Mouse (Mus musculus) lung, embryonic 16.5 days (tissue): ENCODE results near the gene Dnali1. TPM values are rescaled to one million over a fixed set of nuclear protein-coding genes. Genes with fewer than 3 reads are reported as not detected.

Experiments
- ATAC-seq: fragments of 200-750 bp; cut with Nextera tagmentation; 2 replicates; pipeline ENCODE4 v1.8.0; 2017; ENCODE audit warnings: low read depth, mild to moderate bottlenecking, moderate library complexity
- H3K27ac ChIP-seq: fragments of 300-500 bp; sonication (generic); 2 replicates; pipeline ENCODE4 v1.5.1; 2014; ENCODE audit warnings: mild to moderate bottlenecking, control low read depth, low read length
- H3K27me3 ChIP-seq: fragments of 300-500 bp; sonication (generic); 2 replicates; pipeline ENCODE4 v1.6.1; 2014; ENCODE audit warnings: low read depth, low read length, mixed read lengths; ENCODE audit not compliant: control insufficient read depth, insufficient read depth
- H3K36me3 ChIP-seq: fragments of 300-500 bp; sonication (generic); 2 replicates; pipeline ENCODE4 v1.6.1; 2014; ENCODE audit warnings: low read length; ENCODE audit not compliant: control insufficient read depth, insufficient read depth
- H3K4me1 ChIP-seq: fragments of 300-500 bp; sonication (generic); replicated peaks from 2 replicates; pipeline ENCODE4 v1.6.1; 2014; ENCODE audit warnings: low read length, mixed read lengths; ENCODE audit not compliant: control insufficient read depth, insufficient read depth
- H3K4me2 ChIP-seq: fragments of 300-500 bp; sonication (generic); 2 replicates; pipeline ENCODE4 v1.6.1; 2014; ENCODE audit warnings: low read depth, low read length, control low read depth
- H3K4me3 ChIP-seq: fragments of 300-500 bp; sonication (generic); 2 replicates; pipeline ENCODE4 v1.5.1; 2014; ENCODE audit warnings: mild to moderate bottlenecking, low read length, control low read depth
- H3K9ac ChIP-seq: fragments of 300-500 bp; sonication (generic); 2 replicates; pipeline ENCODE4 v1.6.1; 2014; ENCODE audit warnings: low read length, control low read depth
- H3K9me3 ChIP-seq: fragments of 300-500 bp; sonication (generic); 2 replicates; pipeline ENCODE4 v1.6.1; 2016; ENCODE audit warnings: low read length; ENCODE audit not compliant: control insufficient read depth
- WGBS: fragments of 180-500 bp; shearing (Covaris S2); extraction: QIAGEN DNeasy Blood & Tissue Kit; methylation state at CpG from one replicate; pipeline ENCODE4 v1.1.7; 2014; 5-methylcytosine and 5-hydroxymethylcytosine counted together
- polyA plus RNA-seq: library from polyadenylated mRNA; unstranded; fragments of >200 nt; fragmentation: Nextera tagmentation; extraction: Ambion mirVana; gene quantifications from 2 replicates; pipeline ENCODE4 v1.2.1, GENCODE M21; 2015

The Dnali1 gene
- polyA plus RNA-seq, 1 experiment from 2014 or later = 4.6 TPM

GRCm38 (mm10) chr4:125057273-125057672 is 8.2 kb downstream of the Dnali1 start:
- ATAC-seq = no peak
- no peak overlapping the region for H3K4me2 ChIP-seq
- peaks cover 4% of the 10 kb centered on the region; the same call in 1 of the 2 replicates for H3K4me1 ChIP-seq
- no peak overlapping the region for H3K4me3 ChIP-seq
- no peak overlapping the region for H3K27ac ChIP-seq
- peaks cover 25% of the 10 kb centered on the region for H3K36me3 ChIP-seq
- H3K9ac ChIP-seq = no peak overlapping the region
- H3K27me3 ChIP-seq = no peaks in the 10 kb centered on the region
- 31% methylated on average over 3 of the region's 3 CpGs for WGBS
- no peaks in the 10 kb centered on the region for H3K9me3 ChIP-seq

- no peak overlapping the region for H3K9ac ChIP-seq
- peaks cover 28% of the 10 kb centered on the region for H3K36me3 ChIP-seq
- H3K4me1 ChIP-seq = peaks cover 4% of the 10 kb centered on the region; the same call in 1 of the 2 replicates
- 93% methylated on average over 4 of the region's 4 CpGs for WGBS
- H3K27me3 ChIP-seq = no peaks in the 10 kb centered on the region
- no peak overlapping the region for H3K4me3 ChIP-seq
- ATAC-seq = no peak
- no peak overlapping the region for H3K4me2 ChIP-seq
- no peak overlapping the region for H3K27ac ChIP-seq
- H3K9me3 ChIP-seq = no peaks in the 10 kb centered on the region
Measured at GRCm38 (mm10) chr4:125056476-125056875, 9.0 kb downstream of the Dnali1 start.

- H3K4me3 ChIP-seq = no peak overlapping the region
- H3K36me3 ChIP-seq = peaks cover 30% of the 10 kb centered on the region
- H3K27me3 ChIP-seq = no peaks in the 10 kb centered on the region
- WGBS = 81% methylated on average over 9 of the region's 9 CpGs
- H3K4me1 ChIP-seq = peaks cover 4% of the 10 kb centered on the region; the same call in 1 of the 2 replicates
- H3K9me3 ChIP-seq = no peaks in the 10 kb centered on the region
- no peak overlapping the region for H3K27ac ChIP-seq
- ATAC-seq = no peak
- no peak overlapping the region for H3K9ac ChIP-seq
- no peak overlapping the region for H3K4me2 ChIP-seq
Measured at GRCm38 (mm10) chr4:125055385-125055784, 10.1 kb downstream of the Dnali1 start.

- Histone ChIP-seq H3K27me3 (no peaks in the 10 kb centered on the region), H3K9ac (no peak overlapping the region), H3K9me3 (no peaks in the 10 kb centered on the region), H3K27ac (no peak overlapping the region), H3K4me1 (no peaks in the 10 kb centered on the region), H3K4me2 (no peak overlapping the region), H3K36me3 (peaks cover 47% of the 10 kb centered on the region), H3K4me3 (no peak overlapping the region)
- WGBS = 83% methylated on average over 7 of the region's 7 CpGs
- ATAC-seq = no peak
Measured at GRCm38 (mm10) chr4:125044454-125044853, 21.0 kb downstream of the Dnali1 start.

GRCm38 (mm10) chr4:125034341-125034740 is 31.2 kb downstream of the Dnali1 start:
- ATAC-seq = no peak
- no peaks in the 10 kb centered on the region for H3K27me3 ChIP-seq
- WGBS = 75% methylated on average over 4 of the region's 4 CpGs
- H3K27ac ChIP-seq = no peak overlapping the region
- H3K9ac ChIP-seq = no peak overlapping the region
- peaks cover 9% of the 10 kb centered on the region for H3K4me1 ChIP-seq
- H3K4me3 ChIP-seq = no peak overlapping the region
- peaks cover 13% of the 10 kb centered on the region; the same call in 1 of the 2 replicates for H3K36me3 ChIP-seq
- H3K9me3 ChIP-seq = no peaks in the 10 kb centered on the region
- H3K4me2 ChIP-seq = no peak overlapping the region

GRCm38 (mm10) chr4:125029891-125030614 is 35.5 kb downstream of the Dnali1 start:
- Histone ChIP-seq H3K4me3 (peak overlapping the region; percentile 73), H3K36me3 (peaks cover 3% of the 10 kb centered on the region; the same call in 1 of the 2 replicates), H3K9me3 (no peaks in the 10 kb centered on the region), H3K27me3 (no peaks in the 10 kb centered on the region; the same call in 1 of the 2 replicates), H3K9ac (peak overlapping the region; percentile 82), H3K4me2 (peak overlapping the region; percentile 94), H3K27ac (peak overlapping the region; percentile 28; the same call in 1 of the 2 replicates), H3K4me1 (peaks cover 9% of the 10 kb centered on the region)
- under 1% methylated on average over 50 of the region's 50 CpGs for WGBS
- peak; percentile 98 for ATAC-seq

- Histone ChIP-seq H3K9me3 (no peaks in the 10 kb centered on the region), H3K9ac (no peak overlapping the region), H3K4me2 (no peak overlapping the region), H3K27ac (no peak overlapping the region), H3K4me3 (no peak overlapping the region), H3K27me3 (no peaks in the 10 kb centered on the region; the same call in 1 of the 2 replicates), H3K4me1 (peaks cover under 1% of the 10 kb centered on the region; the same call in 1 of the 2 replicates), H3K36me3 (no peaks in the 10 kb centered on the region)
- 25% methylated on average over 11 of the region's 11 CpGs for WGBS
- peak; percentile 41; the same call in 1 of the 2 replicates for ATAC-seq
Measured at GRCm38 (mm10) chr4:125020780-125021538, 44.5 kb downstream of the Dnali1 start.

- Histone ChIP-seq H3K36me3 (no peaks in the 10 kb centered on the region), H3K4me1 (peaks cover 2% of the 10 kb centered on the region; the same call in 1 of the 2 replicates), H3K27ac (peak overlapping the region; percentile 52; the same call in 1 of the 2 replicates), H3K9me3 (no peaks in the 10 kb centered on the region), H3K4me2 (no peak overlapping the region), H3K4me3 (no peak overlapping the region), H3K9ac (no peak overlapping the region), H3K27me3 (no peaks in the 10 kb centered on the region; the same call in 1 of the 2 replicates)
- ATAC-seq = peak; percentile 24; the same call in 1 of the 2 replicates
- 48% methylated on average over 11 of the region's 11 CpGs for WGBS
Measured at GRCm38 (mm10) chr4:125017431-125017830, 48.1 kb downstream of the Dnali1 start.
